In genomic region chr5:106502271-106502670, GRCm38 (mm10) we compare ENCODE assay signal across 20 mouse cellular contexts. TPM values are rescaled to one million over a fixed set of nuclear protein-coding genes. Genes with fewer than 3 reads are reported as not detected.
A peak's percentile ranks its signal among the peaks of the same experiment; 100 is the strongest.
DNase-seq lines count a peak whose midpoint lies in the region; ATAC-seq lines count a peak whose summit lies in the region.
"Had no signal": no experiment of that assay in that cellular context is flagged by ENCODE, and none has a peak within 500 bp of the region (broad histone marks: within the 10 kb centered on the region; RNA-seq: fewer than 3 reads in every experiment).

No protein-coding gene starts in this region.

- H3K4me1 ChIP-seq in hindbrain, embryonic 11.5 days (replicated peaks; ENCODE audit: control insufficient read depth, insufficient read depth, low read length): 0 out of 2 replicates have a peak, but pooled peaks cover 3% of the 10 kb centered on the region
- no peaks in the 10 kb centered on the region for H3K4me1 ChIP-seq in hindbrain, embryonic 16.5 days (ENCODE audit: control insufficient read depth, insufficient read depth, low read depth, low read length)
- no peaks in the 10 kb centered on the region for H3K4me1 ChIP-seq in heart, embryonic 12.5 days (replicated peaks)

- ATAC-seq in hindbrain, embryonic 11.5 days (ENCODE audit: low FRiP score): 0 out of 2 replicates have a peak, but pooled peaks have one; percentile 20
- no peak for ATAC-seq in hindbrain, embryonic 16.5 days
- no peak for ATAC-seq in heart, embryonic 12.5 days (ENCODE audit: insufficient number of reproducible peaks, low FRiP score)

- DNase-seq in cerebellum, postnatal 10 days: peak; percentile 47 to 61
- no peak for DNase-seq in cerebellum, adult 11 months
- no peak for DNase-seq in hindbrain, embryonic 11.5 days (ENCODE audit: low spot score)
- peak; percentile 27 for DNase-seq in retina, postnatal 1 day
- no peak for DNase-seq in retina, embryonic 14.5 days (ENCODE audit: low spot score)
- no peak for DNase-seq in thymus, postnatal 0 days (ENCODE audit: low spot score)
- DNase-seq: adrenal gland, adult 2 months; cerebellum, adult 9-11 months; gastrocnemius, postnatal 36 days; heart, postnatal 10 days; kidney, adult 18-20 months; lung, postnatal 10 days; right cerebral cortex, adult 18-20 months had no signal

- no peak overlapping the region for H3K4me2 ChIP-seq in hindbrain, embryonic 11.5 days (replicated peaks; ENCODE audit: low read depth, low read length)
- no peak overlapping the region for H3K4me2 ChIP-seq in hindbrain, embryonic 16.5 days (ENCODE audit: low read length)
- H3K4me2 ChIP-seq in heart, embryonic 12.5 days: no peak overlapping the region

- WGBS in hindbrain, embryonic 11.5 days: 70% methylated on average over 5 of the region's 7 CpGs
- 54% methylated on average over 6 of the region's 7 CpGs for WGBS in hindbrain, embryonic 16.5 days
- WGBS in heart, embryonic 12.5 days: 74% methylated on average over 7 of the region's 7 CpGs

- H3K36me3 ChIP-seq in hindbrain, embryonic 11.5 days (ENCODE audit: control insufficient read depth, insufficient read depth, low read length): no peaks in the 10 kb centered on the region
- H3K36me3 ChIP-seq in hindbrain, embryonic 16.5 days (ENCODE audit: control insufficient read depth, insufficient read depth, low read length): no peaks in the 10 kb centered on the region
- no peaks in the 10 kb centered on the region for H3K36me3 ChIP-seq in heart, embryonic 12.5 days
- H3K36me3 ChIP-seq: heart, embryonic 10.5 days had no signal

- H3K9me3 ChIP-seq in hindbrain, embryonic 11.5 days (ENCODE audit: control insufficient read depth, low read length): no peaks in the 10 kb centered on the region
- H3K9me3 ChIP-seq in hindbrain, embryonic 16.5 days (ENCODE audit: control insufficient read depth, low read length): no peaks in the 10 kb centered on the region
- no peaks in the 10 kb centered on the region for H3K9me3 ChIP-seq in heart, embryonic 12.5 days (replicated peaks)
- H3K9me3 ChIP-seq: heart, embryonic 10.5 days had no signal

- H3K9ac ChIP-seq in hindbrain, embryonic 11.5 days (ENCODE audit: low read depth, low read length): no peak overlapping the region
- H3K9ac ChIP-seq in hindbrain, embryonic 16.5 days (ENCODE audit: low read depth, low read length): no peak overlapping the region
- no peak overlapping the region for H3K9ac ChIP-seq in heart, embryonic 12.5 days

- H3K4me3 ChIP-seq in hindbrain, embryonic 11.5 days (ENCODE audit: low read depth, low read length): no peak overlapping the region
- no peak overlapping the region for H3K4me3 ChIP-seq in hindbrain, embryonic 16.5 days (ENCODE audit: low read length)
- no peak overlapping the region for H3K4me3 ChIP-seq in heart, embryonic 12.5 days
- H3K4me3 ChIP-seq: heart, embryonic 10.5 days had no signal

- H3K27ac ChIP-seq in hindbrain, embryonic 11.5 days (ENCODE audit: low read depth, low read length): peak overlapping the region; percentile 61; the same call in 1 of the 2 replicates
- no peak overlapping the region for H3K27ac ChIP-seq in hindbrain, embryonic 16.5 days (ENCODE audit: low read depth, low read length)
- no peak overlapping the region for H3K27ac ChIP-seq in heart, embryonic 12.5 days (ENCODE audit: poor library complexity, severe bottlenecking)
- H3K27ac ChIP-seq: heart, embryonic 10.5 days; kidney, postnatal 0 days; stomach, postnatal 0 days had no signal

- no peaks in the 10 kb centered on the region for H3K27me3 ChIP-seq in hindbrain, embryonic 11.5 days (ENCODE audit: control insufficient read depth, insufficient read depth, low read length)
- no peaks in the 10 kb centered on the region for H3K27me3 ChIP-seq in hindbrain, embryonic 16.5 days (replicated peaks; ENCODE audit: control insufficient read depth, insufficient read depth, low read length)
- no peaks in the 10 kb centered on the region for H3K27me3 ChIP-seq in heart, embryonic 12.5 days (replicated peaks)

RNA-seq across cellular contexts. Expression of gene Barhl2, which starts 44.3 kb away (rescaled TPM):
- polyA plus RNA-seq in hindbrain, embryonic 11.5 days (2014; fragmentation: Nextera tagmentation; extraction: Ambion mirVana): 2.0 and 3.3 TPM in 2 replicates
- polyA plus RNA-seq in hindbrain, embryonic 16.5 days (2015; fragmentation: Nextera tagmentation; extraction: Ambion mirVana): 1.0 and 1.2 TPM in 2 replicates
- not detected in 2 replicates for polyA plus RNA-seq in thymus, postnatal 0 days (2015; fragmentation: Nextera tagmentation; extraction: Ambion mirVana)
- not detected in 2 replicates for polyA plus RNA-seq in heart, embryonic 12.5 days (2016; fragmentation: Nextera tagmentation; extraction: Ambion mirVana)
- polyA plus RNA-seq: adrenal gland, adult 2 months; embryonic facial prominence, embryonic 14.5 days; heart, embryonic 10.5 days; kidney, postnatal 0 days; liver, embryonic 16.5 days; stomach, postnatal 0 days had no signal

Comparison
In these comparisons a context has a peak if more than half of its experiments do, and no peak if none do; other contexts are left out.
1. DNase-seq: peak in cerebellum, postnatal 10 days (2 of 2) and retina, postnatal 1 day (single experiment); none in cerebellum, adult 11 months (single experiment), hindbrain, embryonic 11.5 days (single experiment), retina, embryonic 14.5 days (single experiment) and thymus, postnatal 0 days (single experiment).